Mouse (Mus musculus) kidney, postnatal 25 days (tissue): ENCODE results near the gene Pdss2.
A peak's percentile ranks its signal among the peaks of the same experiment; 100 is the strongest.

Experiments used
- DNase-seq, 2 experiments: peaks; one replicate each; pipeline ENCODE4 v3.0.0; 2021; ENCODE audit warnings: mixed read lengths in 2 of 2

Gene Pdss2

GRCm38 (mm10) chr10:43440981-43441740, 219.9 kb downstream of the Pdss2 start:
- DNase-seq = peak; percentile 19 to 51

- no peak for DNase-seq
Observed at GRCm38 (mm10) chr10:43448656-43449055, 227.4 kb downstream of the Pdss2 start.

GRCm38 (mm10) chr10:43451848-43452662, 230.8 kb downstream of the Pdss2 start:
- DNase-seq = peak; percentile 86 to 91

- no peak for DNase-seq
Observed at GRCm38 (mm10) chr10:43452663-43452996, 231.3 kb downstream of the Pdss2 start.

- DNase-seq = peak in 1 of 2 experiments; percentile 52
Observed at GRCm38 (mm10) chr10:43454219-43454618, 232.9 kb downstream of the Pdss2 start.

GRCm38 (mm10) chr10:43454671-43455070, 233.4 kb downstream of the Pdss2 start:
- DNase-seq = no peak

- no peak for DNase-seq
Observed at GRCm38 (mm10) chr10:43462821-43463220, 241.5 kb downstream of the Pdss2 start.

GRCm38 (mm10) chr10:43463227-43463626, 241.9 kb downstream of the Pdss2 start:
- DNase-seq = no peak

GRCm38 (mm10) chr10:43466223-43466622, 244.9 kb downstream of the Pdss2 start:
- DNase-seq = no peak

- DNase-seq = peak in 1 of 2 experiments; percentile 30
Observed at GRCm38 (mm10) chr10:43467659-43468058, 246.4 kb downstream of the Pdss2 start.

GRCm38 (mm10) chr10:43468293-43468692, 247.0 kb downstream of the Pdss2 start:
- no peak for DNase-seq

GRCm38 (mm10) chr10:43475376-43475775, 254.1 kb downstream of the Pdss2 start:
- peak in 1 of 2 experiments; percentile 58 for DNase-seq

GRCm38 (mm10) chr10:43477459-43477858, 256.2 kb downstream of the Pdss2 start:
- no peak for DNase-seq

- peak; percentile 76 to 87 for DNase-seq
Observed at GRCm38 (mm10) chr10:43477865-43478681, 256.8 kb downstream of the Pdss2 start.

GRCm38 (mm10) chr10:43478751-43479435, 257.6 kb downstream of the Pdss2 start, which contains the start of gene Bend3:
Bend3 (plus strand) TSS chr10:43478831.
- DNase-seq = peak; percentile 52 to 81

- DNase-seq = peak; percentile 83 to 95
Observed at GRCm38 (mm10) chr10:43479436-43480157, 258.3 kb downstream of the Pdss2 start.

- DNase-seq = no peak
Observed at GRCm38 (mm10) chr10:43480227-43480849, 259.1 kb downstream of the Pdss2 start.

GRCm38 (mm10) chr10:43481179-43481578, 259.9 kb downstream of the Pdss2 start:
- DNase-seq = no peak

GRCm38 (mm10) chr10:43482021-43482420, 260.7 kb downstream of the Pdss2 start:
- no peak for DNase-seq

GRCm38 (mm10) chr10:43483426-43483995, 262.2 kb downstream of the Pdss2 start:
- DNase-seq = peak; percentile 27 to 75
